Mouse (Mus musculus): Measurements from ENCODE around the gene Cmip.
A peak's percentile ranks its signal among the peaks of the same experiment; 100 is the strongest.

Gene Cmip

DNA sequence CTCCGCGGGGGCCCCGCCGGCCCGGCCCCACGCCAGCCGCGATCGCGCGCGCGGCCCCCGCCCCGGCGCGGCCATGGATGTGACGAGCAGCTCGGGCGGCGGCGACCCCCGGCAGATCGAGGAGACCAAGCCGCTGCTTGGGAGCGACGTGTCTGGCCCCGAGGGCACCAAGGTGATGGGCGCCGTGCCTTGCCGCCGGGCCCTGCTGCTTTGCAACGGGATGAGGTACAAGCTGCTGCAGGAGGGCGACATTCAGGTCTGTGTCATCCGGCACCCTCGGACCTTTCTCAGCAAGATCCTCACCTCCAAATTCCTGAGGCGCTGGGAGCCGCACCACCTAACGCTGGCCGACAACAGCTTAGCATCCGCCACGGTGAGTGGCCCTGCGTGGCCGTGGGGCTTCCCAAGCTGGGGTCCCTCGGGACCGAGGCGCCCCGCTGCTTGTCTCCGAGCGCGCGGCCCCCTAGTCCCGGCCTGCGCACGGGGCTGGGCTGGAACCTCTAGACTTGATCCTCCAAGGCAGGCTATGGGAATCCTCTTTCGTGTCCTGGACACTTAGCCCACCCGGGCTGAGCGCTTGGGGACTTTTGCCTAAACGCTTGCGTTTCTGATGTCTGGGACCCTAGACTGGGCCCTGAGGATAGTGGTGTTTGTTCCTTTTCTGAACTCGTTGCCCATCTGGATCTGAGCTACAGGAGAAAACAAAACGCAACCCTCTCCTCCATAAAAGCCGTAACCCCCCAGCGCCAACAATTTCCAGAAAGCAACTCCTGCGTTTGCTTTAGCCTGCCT is at the start of gene Cmip:
Cmip (plus strand) TSS at position 36 of the 792 bp plus-strand sequence.
- DNase-seq (ENCODE audit: low read depth, low spot score), result no peak

DNA sequence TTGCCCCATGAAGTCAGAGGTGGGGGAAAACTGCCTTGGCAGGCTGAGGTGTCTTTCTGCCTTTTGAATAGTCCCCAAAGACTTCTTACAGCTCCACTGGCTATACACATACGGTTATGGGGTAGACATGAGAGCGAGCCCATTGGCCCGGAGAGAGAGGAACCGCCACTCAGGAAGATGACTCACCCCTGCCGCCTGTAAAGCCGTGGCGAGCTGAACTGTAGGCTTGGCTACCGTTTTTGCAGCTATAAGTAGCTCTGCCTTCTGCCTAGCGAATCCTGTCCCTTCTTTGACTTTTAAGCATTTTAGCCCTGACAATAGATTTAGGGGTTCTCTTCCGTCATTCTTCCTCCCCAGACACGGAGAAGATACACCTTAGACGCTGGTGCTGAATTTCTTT is 47.7 kb upstream of the Cmip start:
- DNase-seq (ENCODE audit: low read depth, low spot score), result no peak

DNA sequence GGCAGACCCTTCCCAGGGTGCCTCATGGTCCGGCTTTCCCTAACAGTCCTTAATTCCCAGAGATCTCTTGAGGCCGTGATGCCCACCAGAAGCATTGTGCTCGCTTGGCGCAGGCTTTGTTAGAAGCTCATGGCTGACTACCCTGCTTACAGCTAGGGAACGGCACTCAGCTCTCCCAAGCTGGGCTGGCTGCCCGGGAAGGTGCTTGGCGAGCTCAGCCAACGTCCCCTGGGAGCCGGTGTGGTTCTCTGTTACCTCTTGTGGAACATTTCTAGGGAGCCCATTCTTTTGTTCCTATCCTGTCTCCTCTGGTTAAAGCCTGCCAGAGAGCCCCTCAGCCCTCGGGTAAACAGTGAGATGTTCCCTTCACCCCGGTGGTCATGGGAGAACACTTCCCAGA is 44.8 kb upstream of the Cmip start:
- DNase-seq (ENCODE audit: low read depth, low spot score), result no peak

DNA sequence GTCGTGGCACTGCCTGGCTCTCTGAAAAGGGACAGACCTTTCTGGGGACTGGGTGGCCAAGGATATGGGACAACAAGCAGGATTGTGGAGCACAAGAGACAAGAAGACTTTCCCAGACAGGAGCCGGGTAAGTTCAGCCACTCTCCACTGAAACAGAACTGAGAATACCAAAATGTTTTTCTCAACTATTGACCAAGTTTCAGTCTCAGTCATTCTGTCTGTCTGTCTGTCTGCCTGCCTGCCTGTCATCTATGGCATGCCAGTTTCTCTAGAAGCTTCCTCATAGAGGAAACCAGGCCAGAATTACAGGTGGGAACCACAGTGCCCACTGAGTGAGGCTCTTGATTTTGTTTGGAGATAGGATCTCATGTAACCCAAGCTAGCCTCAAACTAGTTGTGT is 39.1 kb upstream of the Cmip start:
- no peak for DNase-seq (ENCODE audit: low read depth, low spot score)

DNA sequence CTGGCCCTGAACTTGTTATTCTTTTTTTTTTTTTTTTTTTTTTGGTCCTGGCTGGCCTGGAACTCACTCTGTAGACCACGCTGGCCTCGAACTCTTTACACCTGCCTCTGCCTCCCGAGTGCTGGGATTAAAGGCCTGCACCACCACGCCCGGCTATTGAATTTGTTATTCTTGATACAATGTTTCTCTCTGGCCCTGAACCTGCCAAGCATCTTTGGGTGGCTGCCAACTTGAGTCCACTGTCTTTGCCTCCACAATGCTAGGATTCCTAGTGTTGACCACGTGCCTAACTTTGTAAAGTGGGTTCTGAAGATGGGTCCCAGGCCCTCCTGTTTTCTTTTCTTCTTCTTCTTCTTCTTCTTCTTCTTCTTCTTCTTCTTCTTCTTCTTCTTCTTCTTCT is 34.5 kb upstream of the Cmip start:
- no peak for DNase-seq (ENCODE audit: low read depth, low spot score)

DNA sequence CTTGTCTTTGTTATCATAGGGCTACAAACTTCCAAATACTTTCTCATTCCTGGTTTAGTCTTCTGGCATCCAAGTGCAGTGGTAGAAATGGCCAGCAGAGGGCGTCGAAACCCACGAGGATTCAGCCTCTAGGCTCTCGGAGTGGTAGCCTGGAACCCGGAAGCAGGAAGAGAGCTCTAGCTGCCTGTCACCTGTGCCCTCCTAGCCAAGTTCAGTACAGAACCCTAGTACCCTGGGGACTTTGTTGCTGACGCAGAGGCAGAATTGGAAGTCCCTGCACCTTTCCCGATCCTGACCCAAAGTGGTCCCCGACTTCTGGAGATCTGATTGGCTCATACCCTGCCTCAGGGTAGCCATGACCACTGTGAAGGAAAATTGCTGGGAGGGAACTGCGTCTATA is 32.2 kb upstream of the Cmip start:
- DNase-seq (ENCODE audit: low read depth, low spot score), result peak; percentile 84

DNA sequence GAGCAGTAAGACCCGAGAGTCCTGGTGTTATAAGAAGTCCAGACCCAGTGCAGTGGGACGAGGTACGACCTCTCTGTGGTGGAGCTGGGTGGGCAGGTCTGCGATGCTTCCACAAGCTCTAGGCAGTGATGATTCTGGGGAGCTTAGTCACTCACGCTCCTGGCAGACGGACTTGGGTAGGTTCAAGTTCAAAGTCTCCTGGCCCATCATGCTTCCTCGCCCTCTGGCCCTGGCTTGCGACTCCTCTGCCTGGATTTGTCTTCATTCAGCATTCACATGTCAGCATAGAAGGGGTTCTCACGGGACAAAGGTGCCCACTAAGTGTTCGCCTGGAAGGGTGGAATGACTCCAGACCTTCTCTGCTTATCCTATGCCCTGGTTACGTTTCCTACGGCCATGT is 30.6 kb upstream of the Cmip start:
- no peak for DNase-seq (ENCODE audit: low read depth, low spot score)

DNA sequence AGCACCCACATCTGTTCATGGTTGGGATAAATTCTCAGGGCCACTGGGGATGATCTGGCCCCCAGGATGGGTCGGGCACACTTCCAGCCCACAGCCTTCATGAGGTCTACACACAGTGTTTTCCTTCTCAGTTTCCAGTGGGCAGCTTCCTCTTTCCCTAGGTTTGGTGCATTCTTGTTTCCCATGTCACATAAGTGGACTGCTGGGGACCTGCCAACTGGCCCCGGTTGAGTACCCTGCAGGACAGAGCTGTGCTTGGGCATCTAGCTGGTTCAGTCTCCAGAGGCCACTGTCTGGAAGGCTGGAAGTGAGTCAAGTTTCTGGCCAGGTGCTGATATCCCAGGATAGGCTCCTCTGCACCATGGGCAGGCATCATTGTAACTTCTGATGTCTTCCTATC is 29.5 kb upstream of the Cmip start:
- DNase-seq (ENCODE audit: low read depth, low spot score), result no peak

DNA sequence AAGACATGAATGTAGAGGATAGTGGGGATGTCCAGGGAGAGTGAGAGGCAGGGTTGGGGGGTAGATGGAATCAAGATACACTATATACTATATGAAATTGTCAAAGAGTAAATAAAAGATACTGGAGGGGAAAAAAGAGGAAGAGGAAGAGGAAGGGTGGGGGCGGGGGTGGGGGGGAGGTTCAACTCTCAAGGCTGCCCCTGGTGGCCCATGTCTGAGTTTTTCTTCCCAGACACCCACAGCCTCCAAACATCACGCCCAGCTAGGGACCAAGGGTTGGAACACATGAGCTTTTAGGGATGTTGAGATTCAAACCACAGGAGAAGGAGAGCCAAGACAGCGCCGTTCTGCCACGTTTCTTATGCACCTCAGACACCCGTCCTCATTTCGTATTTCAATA is 23.7 kb upstream of the Cmip start:
- no peak for DNase-seq (ENCODE audit: low read depth, low spot score)

DNA sequence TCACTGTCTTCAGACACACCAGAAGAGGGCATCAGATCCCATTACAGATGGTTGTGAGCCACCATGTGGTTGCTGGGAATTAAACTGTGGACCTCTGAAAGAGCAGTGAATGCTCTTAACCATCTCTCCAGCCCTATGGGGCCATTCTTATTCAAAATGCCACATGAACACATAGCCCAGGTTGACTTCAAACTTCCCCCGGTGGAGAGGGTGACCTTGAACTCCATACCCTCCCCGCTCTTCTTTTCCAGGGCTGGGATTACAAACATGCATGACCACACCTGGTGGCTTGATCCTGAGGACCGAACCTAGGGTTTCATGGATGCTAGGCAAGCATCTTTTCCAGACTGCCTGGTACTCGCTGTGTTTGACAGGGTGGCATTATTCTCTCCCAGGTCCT is 20.3 kb upstream of the Cmip start:
- no peak for DNase-seq (ENCODE audit: low read depth, low spot score)

DNA sequence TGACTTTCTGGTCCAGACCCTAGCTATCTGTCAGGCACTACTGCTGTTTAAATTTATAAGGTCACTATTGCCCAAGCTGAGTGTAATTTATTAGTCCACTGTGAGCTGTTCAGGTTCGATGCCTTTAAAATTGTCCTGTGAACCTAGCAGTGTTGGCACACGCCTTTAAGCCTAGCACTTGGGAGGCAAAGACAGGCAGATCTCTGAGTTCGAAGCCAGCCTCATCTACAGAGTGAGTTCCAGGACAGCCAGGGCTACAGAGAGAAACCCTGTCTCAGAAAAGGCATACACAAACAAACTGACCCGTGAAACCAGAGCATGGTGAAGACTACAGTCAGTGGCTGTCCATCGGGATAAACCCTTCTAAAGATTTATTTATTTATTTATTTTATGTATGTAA is 16.5 kb upstream of the Cmip start:
- DNase-seq (ENCODE audit: low read depth, low spot score), result no peak

DNA sequence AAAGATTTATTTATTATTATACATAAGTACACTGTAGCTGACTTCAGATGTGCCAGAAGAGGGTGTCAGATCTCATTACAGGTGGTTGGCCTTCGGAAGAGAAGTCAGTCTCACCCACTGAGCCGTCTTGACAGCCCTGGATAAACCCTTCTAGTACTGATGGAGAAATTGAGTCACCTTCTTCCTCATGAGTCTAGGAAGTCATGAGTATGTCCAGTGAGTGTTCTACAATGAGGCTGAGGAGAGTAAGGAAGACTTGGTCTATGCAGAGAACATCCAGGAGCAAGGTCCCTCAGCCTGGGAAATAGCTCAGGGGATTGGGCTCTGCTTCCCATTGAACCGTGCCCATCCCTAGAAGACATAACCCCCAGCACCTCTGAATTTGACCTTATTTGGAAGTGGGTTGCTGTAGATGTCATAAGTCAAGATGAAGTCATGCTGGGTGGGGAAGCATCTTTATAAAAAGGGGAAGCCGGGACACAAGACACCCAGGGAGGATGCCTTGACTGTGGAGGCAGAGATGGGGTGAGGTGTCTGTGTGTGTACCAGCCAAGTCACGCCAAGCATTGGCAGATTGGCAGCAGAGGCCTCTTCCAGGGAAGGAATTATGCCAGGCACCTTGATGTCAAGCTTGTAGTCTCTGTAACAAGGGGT is 15.9 kb upstream of the Cmip start:
- DNase-seq (ENCODE audit: low read depth, low spot score), result no peak

DNA sequence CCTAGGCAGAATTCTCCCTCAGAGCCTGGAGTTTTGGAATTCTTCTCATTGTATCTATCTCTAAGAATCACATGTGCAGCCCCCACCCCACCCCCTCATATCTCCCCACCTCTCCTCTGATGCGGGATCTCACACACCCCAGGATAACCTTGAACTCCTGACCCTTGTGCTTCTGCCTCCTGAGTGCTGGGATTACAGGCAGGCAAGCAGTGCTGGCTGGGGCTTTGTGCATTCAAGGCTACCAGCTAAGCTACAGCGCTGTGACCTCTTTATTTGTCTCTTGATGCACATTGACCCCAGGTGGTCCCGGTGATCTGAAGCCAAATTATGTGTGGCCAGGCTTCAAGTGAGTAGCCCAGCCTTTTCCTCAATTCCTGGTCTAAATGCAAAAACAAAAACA is 15.0 kb upstream of the Cmip start:
- DNase-seq (ENCODE audit: low read depth, low spot score), result no peak

DNA sequence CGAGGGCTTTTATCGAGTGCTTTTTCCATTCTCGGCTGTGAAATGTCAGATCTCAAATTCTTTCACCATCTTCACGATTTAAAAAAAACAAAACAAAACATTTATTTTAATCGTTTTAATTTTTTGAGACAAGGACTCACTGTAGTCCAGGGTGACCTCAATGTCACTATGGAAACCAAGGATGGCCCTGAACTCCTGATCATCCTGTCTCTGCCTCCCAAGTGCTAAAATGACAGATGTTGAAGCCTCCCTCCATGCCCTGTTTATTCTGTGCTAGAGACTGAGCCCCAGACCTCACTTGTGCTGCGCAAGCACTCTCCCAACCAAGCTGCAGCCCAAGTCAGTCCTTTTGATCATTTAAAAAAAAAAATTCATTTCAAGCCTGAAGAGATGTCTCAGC is 14.6 kb upstream of the Cmip start:
- DNase-seq (ENCODE audit: low read depth, low spot score), result no peak

DNA sequence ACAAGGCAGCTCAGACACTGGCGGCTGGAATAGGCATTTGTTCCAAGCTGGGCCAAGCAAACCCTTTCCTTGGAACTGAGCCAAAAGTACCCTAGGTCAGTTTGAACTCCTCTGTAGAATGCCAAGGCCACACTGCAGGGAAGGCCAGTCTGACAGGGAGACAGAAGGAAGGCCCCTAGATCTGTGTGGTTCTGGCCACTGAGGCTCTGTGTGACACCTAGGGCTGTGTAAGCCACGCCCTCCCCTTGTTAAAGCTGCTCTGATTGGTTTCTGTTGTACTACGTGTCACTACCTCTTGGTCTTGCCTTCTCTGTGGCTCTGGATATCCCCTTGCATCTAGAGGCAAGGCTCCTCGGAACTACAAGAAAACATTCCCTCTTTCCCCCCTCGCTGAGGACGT is 12.3 kb upstream of the Cmip start:
- no peak for DNase-seq (ENCODE audit: low read depth, low spot score)

DNA sequence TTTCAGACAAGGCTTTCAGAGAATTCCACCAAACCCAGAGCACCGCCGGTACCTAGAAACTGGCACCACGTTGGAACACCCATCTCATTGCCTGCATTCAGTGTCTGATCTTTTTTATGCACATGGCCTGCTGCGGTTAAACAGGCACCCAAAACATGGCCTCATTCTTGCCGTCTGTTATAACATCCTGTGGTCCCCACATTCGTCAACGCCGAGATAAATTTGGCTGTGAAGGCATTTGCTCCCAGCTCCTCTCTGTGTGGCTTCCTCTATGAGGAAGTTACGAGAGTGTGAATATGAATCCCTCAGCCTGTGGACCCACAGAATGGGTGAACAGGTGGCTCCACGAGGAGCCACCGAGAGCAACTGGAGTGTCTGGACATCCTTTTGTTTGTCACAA is 8.5 kb upstream of the Cmip start:
- DNase-seq (ENCODE audit: low read depth, low spot score), result no peak

DNA sequence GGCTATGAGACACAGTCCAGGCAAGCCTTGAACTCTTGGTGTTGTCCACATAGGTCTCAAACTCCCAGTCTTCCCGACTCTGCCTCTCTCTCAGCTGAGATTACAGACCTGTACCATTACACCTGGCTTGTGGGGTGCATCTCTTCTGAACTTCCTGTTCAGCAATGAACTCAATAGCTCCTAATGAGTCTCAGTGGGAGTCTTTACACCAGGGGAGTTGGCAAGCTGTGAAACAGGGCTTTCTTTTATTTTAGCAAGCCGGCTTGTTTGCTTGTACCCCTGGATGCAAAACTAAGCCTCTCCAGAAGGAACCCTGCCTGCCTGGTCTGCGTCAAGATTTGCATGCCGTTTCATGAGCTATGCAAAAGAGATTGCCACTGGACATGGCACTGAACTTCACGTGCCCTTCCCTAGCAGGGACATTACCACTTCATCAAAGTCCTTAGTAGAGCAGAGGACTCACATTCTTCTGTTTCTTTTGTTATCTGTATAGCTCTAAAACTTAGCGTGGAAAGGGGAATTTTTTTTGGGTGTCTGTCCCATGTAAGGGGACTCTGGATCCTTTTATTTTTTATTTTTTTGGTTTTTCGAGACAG is 5.7 kb upstream of the Cmip start:
- DNase-seq (ENCODE audit: low read depth, low spot score), result no peak

DNA sequence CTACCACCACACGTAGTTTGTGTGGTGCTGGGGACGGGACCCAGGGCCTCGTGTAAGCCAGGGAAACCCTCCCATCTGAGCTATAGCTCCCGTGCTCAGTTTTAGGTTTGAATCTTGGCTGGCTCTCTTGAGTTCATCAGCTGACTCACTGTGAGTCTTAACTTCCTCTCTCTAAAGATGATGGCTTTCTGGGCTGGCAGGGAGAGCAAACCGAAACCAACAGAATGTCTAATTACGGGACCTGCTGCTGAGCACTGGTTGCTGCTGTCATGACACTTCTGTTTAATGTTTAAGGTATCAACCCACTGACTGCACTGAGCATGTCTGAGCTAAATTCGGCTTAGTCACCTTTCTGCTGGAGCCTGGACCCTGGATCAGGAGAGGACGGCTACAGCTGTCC is 4.2 kb upstream of the Cmip start:
- no peak for DNase-seq (ENCODE audit: low read depth, low spot score)

DNA sequence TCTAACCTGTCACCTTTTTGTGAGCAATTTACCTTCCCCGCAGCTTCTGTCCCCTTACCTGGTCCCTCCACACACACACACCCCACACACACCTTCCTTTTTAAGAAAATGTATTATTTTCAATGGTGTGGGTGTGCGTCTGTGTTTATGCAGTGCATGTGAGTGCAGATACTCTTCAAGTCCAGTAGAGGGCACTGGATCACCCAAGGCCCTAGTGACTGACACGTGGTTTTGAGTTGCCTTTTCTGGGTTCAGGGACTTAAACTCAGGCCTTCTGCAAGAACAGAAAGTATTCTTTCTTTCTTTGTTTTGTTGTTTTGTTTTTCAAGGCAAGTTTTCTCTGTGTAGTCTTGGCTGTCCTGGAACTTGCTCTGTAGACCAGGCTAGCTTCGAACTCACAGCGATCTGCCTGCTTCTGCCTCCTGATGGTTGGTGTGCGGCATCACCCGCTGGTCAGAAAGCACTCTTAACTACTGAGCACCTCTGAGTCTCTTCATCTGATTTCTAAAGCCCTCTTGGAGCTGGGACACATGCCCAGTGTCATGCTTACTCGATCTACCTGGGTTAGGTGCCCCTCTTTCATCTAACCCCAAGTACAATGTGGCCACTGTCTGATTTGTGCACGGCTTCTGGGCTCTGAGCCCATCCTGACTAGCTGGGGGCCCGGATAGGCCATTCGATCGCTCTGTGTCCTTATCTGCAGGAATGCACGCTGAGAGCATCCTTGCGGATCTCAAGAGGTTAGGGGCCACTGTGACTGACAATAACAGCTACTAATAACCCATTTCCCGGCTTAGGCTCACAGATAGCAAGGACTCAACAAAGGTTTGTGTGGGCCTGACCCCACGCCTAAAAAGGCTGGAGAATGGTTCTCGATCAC is 3.2 kb upstream of the Cmip start:
- DNase-seq (ENCODE audit: low read depth, low spot score), result no peak

DNA sequence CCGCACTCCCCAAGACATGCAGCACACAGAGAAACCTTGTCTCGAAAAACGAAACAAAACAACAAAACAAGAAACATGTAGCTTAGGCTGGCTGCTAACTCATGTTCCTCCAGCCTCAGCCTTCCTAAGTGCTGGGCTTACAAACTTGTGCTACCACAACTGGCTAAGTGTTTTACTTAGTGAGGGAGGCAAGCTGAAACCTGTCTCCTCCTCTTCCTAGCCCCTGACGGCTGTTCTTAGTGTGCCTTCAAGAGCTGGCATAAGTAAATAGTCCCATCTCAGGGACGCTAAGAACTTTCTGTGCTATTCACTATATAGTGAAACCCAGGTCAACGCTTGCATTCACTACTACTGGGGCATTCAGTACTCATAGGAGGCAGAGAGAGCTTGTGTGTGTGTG is 2.4 kb upstream of the Cmip start:
- no peak for DNase-seq (ENCODE audit: low read depth, low spot score)

DNA sequence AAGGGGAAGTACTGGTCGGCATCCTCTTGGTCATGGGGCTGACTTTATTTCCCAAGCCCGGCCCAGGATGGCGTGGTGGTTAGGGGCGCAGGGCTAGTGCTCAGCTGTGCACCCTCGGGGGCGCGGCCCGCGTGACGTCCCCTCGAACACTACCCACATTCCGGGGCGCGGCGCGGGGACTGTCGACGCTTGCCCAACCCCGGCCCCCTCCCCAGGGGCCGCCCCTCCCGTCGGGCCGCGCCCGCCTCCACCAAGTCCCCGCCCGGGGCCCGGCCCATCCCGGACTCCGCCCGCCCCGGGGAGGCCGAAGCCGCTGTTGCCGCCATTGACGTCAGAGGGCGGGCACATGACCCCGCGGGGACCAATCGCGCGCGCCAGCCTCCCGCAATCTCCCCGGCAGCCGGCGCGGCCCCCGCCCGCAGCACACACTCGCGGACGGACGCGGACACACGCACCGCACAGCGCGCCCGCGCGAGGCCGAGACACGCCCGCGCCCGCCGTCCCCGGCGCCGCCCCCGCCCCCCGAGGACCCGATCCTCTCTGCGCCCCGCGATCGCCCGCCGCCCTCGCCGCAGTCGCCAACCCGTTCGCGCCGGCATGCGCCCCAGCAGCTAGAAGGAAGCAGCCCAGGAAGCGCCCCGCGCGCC is 449 bp upstream of the Cmip start:
- DNase-seq (ENCODE audit: low read depth, low spot score), result peak; percentile 88

All from mesoderm, embryonic 11.5 days (tissue).